Mouse (Mus musculus): ENCODE data around the gene Paqr8. TPM values are rescaled to one million over a fixed set of nuclear protein-coding genes. Genes with fewer than 3 reads are reported as not detected.

Paqr8 gene
- polyA plus RNA-seq, 2 experiments from 2014 or later, result 2.3 to 4.3 TPM

GRCm38 (mm10) chr1:20974341-20975135 lies 84.1 kb downstream of the Paqr8 start:
- ATAC-seq, result no peak

GRCm38 (mm10) chr1:20980553-20980952 lies 90.1 kb downstream of the Paqr8 start:
- ATAC-seq, result no peak

GRCm38 (mm10) chr1:20981764-20982163 lies 91.4 kb downstream of the Paqr8 start:
- peak; percentile 45 for ATAC-seq

- no peak for ATAC-seq
Observed at GRCm38 (mm10) chr1:20984103-20984502, 93.7 kb downstream of the Paqr8 start.

DNA sequence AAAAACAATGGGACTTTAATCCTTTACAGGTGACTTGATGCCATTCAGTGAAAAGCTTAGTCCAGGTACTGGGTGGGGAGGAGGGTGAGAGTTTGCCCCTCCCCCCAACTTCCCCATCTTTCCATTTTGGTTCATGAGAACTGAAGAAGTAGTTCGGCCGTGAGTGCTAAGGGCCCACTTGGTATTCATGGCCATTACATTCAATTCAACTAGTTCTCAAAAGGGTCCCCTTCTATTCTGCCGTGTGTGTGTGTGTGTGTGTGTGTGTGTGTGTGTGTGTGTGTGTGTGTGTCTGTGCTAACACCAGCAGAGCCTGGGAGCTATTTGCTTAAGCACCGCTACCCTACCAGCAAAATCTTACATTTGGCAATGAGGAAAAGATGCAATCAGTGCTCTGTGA lies 94.2 kb downstream of the Paqr8 start:
- ATAC-seq, result no peak

GRCm38 (mm10) chr1:20986378-20987056 lies 96.1 kb downstream of the Paqr8 start:
- ATAC-seq, result peak; percentile 33

Other genes starting within 250 kb of the Paqr8 start
- not detected for gene Il17a, start 159.7 kb upstream of the Paqr8 start, polyA plus RNA-seq (2017; shearing (Covaris generic))
- gene Il17f, start 100.0 kb upstream of the Paqr8 start, polyA plus RNA-seq (2017; shearing (Covaris generic)), result not detected
- gene Mcm3, start 70.3 kb upstream of the Paqr8 start, polyA plus RNA-seq (2017; shearing (Covaris generic)), result 10 to 100 TPM; 61.0 to 98.8 TPM
- 1 to 10 TPM in 1 of 2 experiments, under 1 TPM in 1; 0.65 to 1.3 TPM for gene Efhc1, start 61.0 kb downstream of the Paqr8 start, polyA plus RNA-seq (2017; shearing (Covaris generic))
- gene Tram2, start 188.6 kb downstream of the Paqr8 start, polyA plus RNA-seq (2017; shearing (Covaris generic)), result 1 to 10 TPM; 8.0 to 8.9 TPM

Measured in activated CD4-positive, CD25-positive, alpha-beta regulatory T cell, adult 4 months (primary cell).